Mouse (Mus musculus): ENCODE results near the gene Cic.
A peak's percentile ranks its signal among the peaks of the same experiment; 100 is the strongest.
"Not testable (repeated sequence)": the region's sequence is repeated elsewhere in the genome, so short reads cannot be mapped to it uniquely, and the experiment has no call there.

The Cic gene

GRCm38 (mm10) chr7:25244562-25245369, 22.7 kb upstream of the Cic start:
- no peak for DNase-seq

- peak; percentile 18 for DNase-seq
These were observed 21.3 kb upstream of the Cic start for GRCm38 (mm10) chr7:25246079-25246758.

- peak; percentile 15 for DNase-seq
These were observed 20.8 kb upstream of the Cic start for GRCm38 (mm10) chr7:25246759-25247137.

- DNase-seq: no peak
These were observed 20.0 kb upstream of the Cic start for GRCm38 (mm10) chr7:25247498-25247897.

- no peak for DNase-seq
These were observed 19.4 kb upstream of the Cic start for GRCm38 (mm10) chr7:25248018-25248647.

GRCm38 (mm10) chr7:25248846-25249313, 18.6 kb upstream of the Cic start:
- DNase-seq: no peak

- DNase-seq: peak; percentile 87
These were observed 18.0 kb upstream of the Cic start for GRCm38 (mm10) chr7:25249314-25250140.

GRCm38 (mm10) chr7:25250141-25250972, 17.1 kb upstream of the Cic start, which contains the start of gene Erf:
Gene Erf (minus strand): TSS chr7:25250761.
- DNase-seq: peak; percentile 96

- DNase-seq: peak; percentile 61
These were observed 16.3 kb upstream of the Cic start for GRCm38 (mm10) chr7:25251071-25251791.

GRCm38 (mm10) chr7:25251822-25252221, 15.7 kb upstream of the Cic start:
- DNase-seq: no peak

GRCm38 (mm10) chr7:25261896-25262295, 5.6 kb upstream of the Cic start:
- DNase-seq: no peak

GRCm38 (mm10) chr7:25263968-25264870, 3.3 kb upstream of the Cic start:
- DNase-seq: no peak

GRCm38 (mm10) chr7:25265743-25266142, 1.8 kb upstream of the Cic start:
- not testable (repeated sequence) for DNase-seq

- no peak for DNase-seq
These were observed 1.1 kb upstream of the Cic start for GRCm38 (mm10) chr7:25266180-25266962.

GRCm38 (mm10) chr7:25267751-25268463, 403 bp downstream of the Cic start:
- peak; percentile 99 for DNase-seq

GRCm38 (mm10) chr7:25268588-25268987, 1.1 kb downstream of the Cic start:
- no peak for DNase-seq

GRCm38 (mm10) chr7:25269029-25269428, 1.5 kb downstream of the Cic start:
- peak; percentile 46 for DNase-seq

- DNase-seq: peak; percentile 55
These were observed 2.2 kb downstream of the Cic start for GRCm38 (mm10) chr7:25269545-25270271.
